Mouse (Mus musculus) lung, adult 2 months (tissue): Measurements from ENCODE around the gene Dnal4.

ENCODE experiments used
- CTCF ChIP-seq: fragments of 200-500 bp; IDR thresholded peaks from 2 replicates; pipeline ENCODE4 v1.5.1; 2011; ENCODE audit warnings: mild to moderate bottlenecking, low read length, control low read depth; ENCODE audit not compliant: insufficient read depth
- POLR2A ChIP-seq: fragments of 200-500 bp; IDR thresholded peaks from 2 replicates; pipeline ENCODE4 v1.6.1; 2011; ENCODE audit warnings: low read depth, mild to moderate bottlenecking, control low read depth, low read length, borderline replicate concordance; ENCODE audit errors: extremely low read depth

DNA sequence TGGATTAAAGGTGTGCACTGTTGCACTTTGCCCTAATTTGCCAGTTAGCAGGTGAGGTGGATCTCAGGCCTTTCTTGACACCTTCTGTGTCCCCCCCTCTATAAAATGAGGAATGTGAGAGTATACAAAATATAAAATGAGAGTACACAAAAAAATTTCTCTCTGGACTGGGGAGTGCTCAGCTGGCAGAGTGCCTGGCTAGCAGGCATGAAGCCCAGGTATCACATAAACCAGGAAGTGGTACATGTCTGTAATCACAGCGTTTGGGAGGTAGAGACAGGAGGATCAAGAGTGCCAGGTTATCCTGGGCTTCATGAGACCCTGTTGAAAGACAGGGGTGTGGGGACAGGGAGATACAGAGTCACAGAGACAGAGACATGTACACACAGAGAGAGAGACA, 29.4 kb upstream of the Dnal4 start:
- no peak for TF ChIP-seq CTCF
- TF ChIP-seq POLR2A: no peak
